Mouse (Mus musculus) gastrocnemius, adult 2 months (tissue): Measurements from ENCODE around the gene Bfsp2. TPM values are rescaled to one million over a fixed set of nuclear protein-coding genes. Genes with fewer than 3 reads are reported as not detected.

ENCODE experiments used
- DNase-seq: peaks from one replicate; pipeline ENCODE4 v3.0.0; 2022
- H3K27ac ChIP-seq: fragments of 200-600 bp; 2 replicates; pipeline ENCODE4 v1.8.1; 2022; ENCODE audit warnings: mild to moderate bottlenecking
- H3K4me3 ChIP-seq: fragments of 200-600 bp; 2 replicates; pipeline ENCODE4 v1.8.1; 2022; ENCODE audit warnings: mild to moderate bottlenecking, moderate library complexity
- CTCF ChIP-seq: fragments of 200-600 bp; IDR thresholded peaks from 2 replicates; pipeline ENCODE4 v1.8.1; 2022; ENCODE audit warnings: antibody characterized with exemption, mild to moderate bottlenecking, moderate library complexity
- intact Hi-C: fragments of 180-260 bp; cut with DNase I; formaldehyde crosslinking; loops from one replicate; pipeline ENCODE4 v1.15.1; 2025
- total RNA-seq, 2 experiments: library from RNA; stranded (reverse); gene quantifications; 2 replicates each; pipeline ENCODE4 v1.2.3; 2021

Bfsp2 gene
- total RNA-seq, 2 experiments from 2014 or later = 0.42 TPM; not detected in 1

DNA sequence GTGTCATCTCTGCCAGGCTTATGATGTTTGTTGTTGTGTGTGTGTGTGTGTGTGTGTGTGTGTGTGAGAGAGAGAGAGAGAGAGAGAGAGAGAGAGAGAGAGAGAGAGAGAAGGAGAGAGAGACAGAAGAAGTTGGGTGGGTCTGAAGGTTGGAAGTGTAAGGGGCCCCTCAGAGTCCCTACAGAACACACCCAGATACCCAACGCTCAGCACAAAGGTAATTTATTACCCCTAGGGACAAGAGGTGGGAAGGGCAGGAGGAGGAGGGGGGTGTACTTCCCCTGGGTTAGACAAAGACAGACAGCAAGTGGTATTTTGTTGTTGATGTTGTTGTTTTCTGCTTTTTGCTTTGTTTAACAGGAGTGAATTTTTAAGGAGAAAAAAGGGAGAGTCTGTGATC lies 94.6 kb downstream of the Bfsp2 start:
- no peak for DNase-seq
- no peak for TF ChIP-seq CTCF
- Histone ChIP-seq H3K4me3 (no peak overlapping the region), H3K27ac (no peak overlapping the region)
- intact Hi-C loops = no loop called here

DNA sequence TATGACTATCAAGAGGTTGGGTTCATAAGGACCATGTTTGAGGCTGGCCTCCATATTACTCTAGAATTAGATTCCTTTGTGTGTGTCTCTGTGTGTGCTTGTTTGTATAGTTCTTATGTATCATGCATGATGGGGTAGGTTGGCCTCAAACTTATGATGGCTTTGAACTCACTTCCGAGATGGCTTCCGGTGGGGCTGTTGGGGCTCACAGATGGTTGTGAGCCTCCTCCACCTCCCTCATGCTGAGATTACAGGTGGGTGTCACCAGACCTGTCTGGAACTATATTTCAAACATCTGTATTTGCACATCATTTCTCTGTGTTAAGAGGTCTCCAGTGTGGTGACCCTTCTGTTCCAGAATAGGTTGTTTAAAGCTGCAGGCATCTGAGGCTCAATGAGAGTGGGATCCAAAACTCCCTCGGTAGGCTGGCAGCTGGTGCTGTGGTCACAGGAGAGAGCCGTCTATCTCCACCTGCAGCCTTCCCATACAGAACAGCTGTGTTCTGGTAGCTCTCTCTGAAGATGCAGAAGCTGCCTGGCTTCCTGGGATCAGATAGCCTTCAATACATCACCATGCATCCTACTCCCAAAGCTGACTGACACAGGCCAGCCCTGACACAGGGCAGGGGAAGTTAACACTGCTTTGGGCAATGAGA lies 96.0 kb downstream of the Bfsp2 start:
- no peak overlapping the region for H3K27ac ChIP-seq
- no peak for TF ChIP-seq CTCF
- intact Hi-C loops = no loop called here
- no peak overlapping the region for H3K4me3 ChIP-seq
- no peak for DNase-seq

DNA sequence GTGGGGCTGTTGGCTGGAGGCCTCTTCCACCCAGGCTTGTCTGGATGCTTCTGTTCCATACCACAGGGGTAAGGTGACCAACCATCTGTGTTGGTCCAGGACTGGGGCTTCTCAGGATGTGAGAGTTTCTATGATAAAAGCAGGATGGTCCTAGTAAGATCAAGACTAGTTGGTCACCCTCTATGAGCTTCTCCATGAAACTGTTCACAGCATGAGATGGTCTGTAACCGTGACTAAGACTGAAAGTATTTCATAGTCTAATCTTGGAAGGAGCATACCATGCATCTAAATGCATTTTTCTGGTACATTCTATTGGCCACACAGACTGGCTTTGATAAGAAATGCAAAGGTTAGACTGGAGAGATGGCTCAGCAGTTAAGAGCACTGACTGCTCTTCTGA lies 96.6 kb downstream of the Bfsp2 start:
- TF ChIP-seq CTCF = no peak
- no peak for DNase-seq
- intact Hi-C loops = no loop called here
- H3K27ac ChIP-seq = no peak overlapping the region
- no peak overlapping the region for H3K4me3 ChIP-seq

DNA sequence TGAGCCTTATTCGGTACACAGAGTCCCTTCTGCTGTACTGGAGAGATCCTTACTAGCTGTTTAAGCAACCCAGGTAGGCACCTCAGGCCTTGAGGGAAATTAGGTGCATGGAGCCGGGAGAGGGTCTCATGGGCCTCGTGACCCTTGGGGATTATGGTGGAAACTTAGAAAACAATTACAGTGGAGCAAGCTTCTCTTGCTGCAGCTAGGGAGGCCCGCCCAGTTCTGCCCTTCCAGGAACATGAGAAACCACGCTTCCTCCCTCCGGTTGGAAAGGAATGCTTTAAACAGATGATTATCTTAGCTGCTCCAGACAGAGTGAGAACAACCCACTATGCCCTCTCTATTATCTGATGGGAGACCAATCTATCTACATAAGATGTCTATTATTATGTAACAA lies 97.2 kb downstream of the Bfsp2 start:
- intact Hi-C loops = no loop called here
- TF ChIP-seq CTCF = no peak
- Histone ChIP-seq H3K27ac (no peak overlapping the region), H3K4me3 (no peak overlapping the region)
- no peak for DNase-seq

DNA sequence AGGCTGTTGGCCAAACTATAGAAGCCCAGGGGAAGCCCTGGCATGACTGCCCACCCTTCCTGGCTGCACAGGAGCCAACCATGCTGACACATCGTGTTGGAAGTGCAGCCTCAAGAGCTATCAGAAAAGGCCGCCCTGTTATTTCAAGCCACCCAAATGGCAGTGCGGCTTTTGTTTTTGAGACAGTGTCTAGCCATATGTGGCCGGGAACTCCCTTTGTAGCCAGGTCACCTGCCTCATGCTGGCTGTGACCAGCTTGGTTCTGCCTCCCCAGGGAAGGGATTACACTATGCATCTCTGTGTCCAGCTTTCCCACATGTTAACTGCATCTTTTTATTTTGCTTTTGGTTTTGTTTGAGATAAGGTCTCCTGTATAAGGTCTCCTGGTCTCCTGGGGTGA lies 99.7 kb downstream of the Bfsp2 start:
- no peak overlapping the region for H3K27ac ChIP-seq
- TF ChIP-seq CTCF = no peak
- intact Hi-C loops = no loop called here
- no peak overlapping the region for H3K4me3 ChIP-seq
- DNase-seq = no peak

DNA sequence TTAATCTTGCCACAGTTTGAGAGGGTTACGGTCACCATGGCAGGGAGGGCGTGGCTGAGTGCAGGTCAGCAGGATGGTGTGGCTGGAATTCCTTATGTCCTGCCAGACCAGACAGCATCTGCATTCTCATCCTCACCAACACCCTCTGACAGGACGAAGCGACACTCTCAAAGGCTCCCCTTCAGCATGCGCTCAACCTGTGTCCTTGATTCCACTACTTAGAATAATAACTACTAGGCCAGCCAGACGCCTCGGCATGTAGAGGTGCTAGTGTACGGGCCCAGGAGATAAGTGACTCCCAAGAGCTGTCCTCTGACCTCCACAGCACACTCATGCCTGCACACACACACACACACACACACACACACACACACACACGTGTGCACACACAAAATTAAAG lies 101.0 kb downstream of the Bfsp2 start:
- DNase-seq = no peak
- Histone ChIP-seq H3K27ac (no peak overlapping the region), H3K4me3 (no peak overlapping the region)
- TF ChIP-seq CTCF = no peak
- intact Hi-C loops = no loop called here

DNA sequence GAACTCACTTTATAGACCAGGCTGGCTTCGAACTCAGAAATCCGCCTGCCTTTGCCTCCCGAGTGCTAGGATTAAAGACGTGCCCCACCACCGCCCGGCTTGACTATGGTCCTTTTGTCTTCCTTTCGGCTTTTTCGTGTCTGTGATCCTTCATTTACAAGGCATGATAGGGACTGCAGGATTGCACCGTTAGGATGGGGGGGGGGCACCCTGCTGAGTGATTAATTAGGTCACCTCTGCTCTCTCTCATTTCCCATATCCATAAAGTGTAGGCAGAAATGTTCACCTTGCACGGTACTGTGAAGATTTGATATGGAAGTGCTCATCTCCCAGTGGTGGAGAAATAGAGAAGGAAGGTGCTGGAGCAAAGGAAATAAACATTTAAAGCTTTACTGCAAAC lies 101.5 kb downstream of the Bfsp2 start:
- intact Hi-C loops = no loop called here
- Histone ChIP-seq H3K27ac (no peak overlapping the region), H3K4me3 (no peak overlapping the region)
- no peak for TF ChIP-seq CTCF
- DNase-seq = no peak

DNA sequence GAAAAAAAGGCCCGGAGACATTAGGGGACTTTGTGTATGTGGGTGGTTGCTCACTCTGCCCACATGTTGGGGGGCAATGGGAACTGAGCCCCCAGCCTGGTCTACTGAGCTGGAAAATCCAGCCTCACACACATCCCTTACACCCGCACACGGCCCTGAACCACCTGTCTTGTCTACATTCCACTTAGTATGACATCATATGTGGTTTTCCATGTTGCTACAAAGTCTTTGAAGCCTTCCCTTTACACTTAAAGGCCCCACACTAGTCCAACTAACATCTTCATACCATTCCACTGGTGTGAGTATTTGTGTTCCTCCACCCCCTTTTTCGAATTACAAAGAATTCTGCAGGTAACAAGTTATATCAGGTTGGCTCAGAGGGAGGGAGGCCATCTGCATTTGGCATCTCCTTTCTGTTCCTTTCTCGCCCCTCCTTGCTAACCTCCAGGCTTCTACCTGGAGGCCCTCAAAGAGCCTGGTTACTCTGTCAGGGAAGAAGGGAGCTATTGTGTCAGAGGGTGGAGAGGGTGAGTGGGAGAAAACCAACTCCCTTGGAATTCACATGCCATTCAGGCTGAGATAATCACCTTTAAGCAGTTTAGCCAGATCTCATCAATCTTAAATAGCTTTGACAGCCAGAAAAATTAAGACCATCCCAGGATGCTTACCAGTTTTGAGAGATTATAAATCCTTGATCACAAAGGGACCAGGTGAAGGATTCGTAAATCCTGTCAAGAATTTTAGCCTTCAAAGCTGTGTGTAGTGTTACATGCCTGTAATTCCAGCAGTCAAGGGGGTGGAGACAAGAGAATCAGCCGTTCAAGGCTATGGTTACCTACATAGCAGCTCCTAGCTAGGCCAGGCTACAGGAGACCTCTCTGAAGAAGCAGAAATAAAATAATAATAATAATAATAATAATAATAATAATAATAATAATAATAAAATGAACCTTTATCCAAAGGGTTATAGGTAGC lies 103.6 kb downstream of the Bfsp2 start:
- no peak for DNase-seq
- TF ChIP-seq CTCF = no peak
- Histone ChIP-seq H3K4me3 (no peak overlapping the region), H3K27ac (no peak overlapping the region)
- intact Hi-C loops = no loop called here

Other genes with a start within 250 kb of the Bfsp2 start
- 10 to 100 TPM in 1 of 2 experiments, 1 to 10 TPM in 1; 5.3 to 11.5 TPM for gene Trf, start 250.0 kb downstream of the Bfsp2 start, total RNA-seq
- gene 1300017J02Rik, start 175.3 kb downstream of the Bfsp2 start, total RNA-seq = not detected
- 1 to 10 TPM; 6.1 to 6.7 TPM for gene Topbp1, start 175.2 kb downstream of the Bfsp2 start, total RNA-seq
- gene Cdv3, start 114.6 kb downstream of the Bfsp2 start, total RNA-seq = 100 to 1,000 TPM; 186 to 246 TPM